Mouse (Mus musculus) cortical plate, adult 2 months (tissue): ENCODE data around the gene Cnpy4. TPM values are rescaled to one million over a fixed set of nuclear protein-coding genes. Genes with fewer than 3 reads are reported as not detected.

Experiments
- H3K27ac ChIP-seq: fragments of 200-500 bp; 2 replicates; pipeline ENCODE4 v1.5.1; 2012; ENCODE audit warnings: low read length, control low read depth, inconsistent platforms; ENCODE audit not compliant: insufficient read depth
- H3K4me1 ChIP-seq: fragments of 200-500 bp; 2 replicates; pipeline ENCODE4 v1.6.1; 2011; ENCODE audit warnings: low read length; ENCODE audit not compliant: control insufficient read depth, insufficient read depth
- H3K4me3 ChIP-seq: fragments of 200-500 bp; 2 replicates; pipeline ENCODE4 v1.5.1; 2011; ENCODE audit warnings: mild to moderate bottlenecking, low read length, control low read depth; ENCODE audit not compliant: insufficient read depth
- CTCF ChIP-seq: fragments of 200-500 bp; IDR thresholded peaks from 2 replicates; pipeline ENCODE4 v1.5.1; 2011; ENCODE audit warnings: mild to moderate bottlenecking, control low read depth, low read length; ENCODE audit not compliant: insufficient read depth; ENCODE audit errors: extremely low read depth
- POLR2A ChIP-seq: fragments of 200-500 bp; IDR thresholded peaks from 2 replicates; pipeline ENCODE4 v1.6.1; 2011; ENCODE audit warnings: mild to moderate bottlenecking, low read length, control low read depth; ENCODE audit not compliant: insufficient read depth; ENCODE audit errors: extremely low read depth
- polyA plus RNA-seq: library from polyadenylated mRNA; depleted of rRNA; stranded (reverse); fragments of >200 nt; gene quantifications from 2 replicates; pipeline ENCODE4 v1.2.3, GENCODE M21; 2012

Gene Cnpy4
- polyA plus RNA-seq, 1 experiment, result 13.3 TPM

- no peak for TF ChIP-seq POLR2A
- TF ChIP-seq CTCF, result no peak
- H3K4me3 ChIP-seq, result no peak overlapping the region
- no peaks in the 10 kb centered on the region for H3K4me1 ChIP-seq
- no peak overlapping the region for H3K27ac ChIP-seq
Observed at GRCm38 (mm10) chr5:138163610-138164009, 23.7 kb upstream of the Cnpy4 start.

GRCm38 (mm10) chr5:138165594-138165993, 21.7 kb upstream of the Cnpy4 start:
- TF ChIP-seq POLR2A (no peak), CTCF (no peak)
- Histone ChIP-seq H3K4me3 (no peak overlapping the region), H3K4me1 (no peaks in the 10 kb centered on the region), H3K27ac (no peak overlapping the region)

- no peaks in the 10 kb centered on the region for H3K4me1 ChIP-seq
- peak overlapping the region; percentile 87 for H3K27ac ChIP-seq
- TF ChIP-seq POLR2A (peak; percentile 2; the same call in 1 of the 2 replicates), CTCF (no peak)
- H3K4me3 ChIP-seq, result peak overlapping the region; percentile 68
Observed at GRCm38 (mm10) chr5:138170936-138171561, 16.2 kb upstream of the Cnpy4 start.

- no peaks in the 10 kb centered on the region for H3K4me1 ChIP-seq
- H3K27ac ChIP-seq, result peak within 1 kb of the TSS; percentile 87
- peak within 1 kb of the TSS; percentile 68 for H3K4me3 ChIP-seq
- TF ChIP-seq POLR2A, result 0 out of 2 replicates have a peak, but pooled peaks have one; percentile 31
- TF ChIP-seq CTCF, result no peak
Observed at GRCm38 (mm10) chr5:138171695-138172491, 15.4 kb upstream of the Cnpy4 start, which contains the start of the genes Ap4m1 and Mcm7. Gene Ap4m1 (plus strand): TSS chr5:138172002. Gene Mcm7 (minus strand): TSS chr5:138172422.

GRCm38 (mm10) chr5:138173217-138173616, 14.1 kb upstream of the Cnpy4 start:
- no peak overlapping the region for H3K27ac ChIP-seq
- H3K4me1 ChIP-seq, result no peaks in the 10 kb centered on the region
- TF ChIP-seq CTCF (no peak), POLR2A (no peak)
- H3K4me3 ChIP-seq, result no peak overlapping the region

GRCm38 (mm10) chr5:138187661-138188306, 499 bp downstream of the Cnpy4 start:
- 0 out of 2 replicates have a peak, but pooled peaks have one; percentile 18 for TF ChIP-seq POLR2A
- TF ChIP-seq CTCF, result no peak
- no peaks in the 10 kb centered on the region for H3K4me1 ChIP-seq
- peak overlapping the region; percentile 65 for H3K27ac ChIP-seq
- H3K4me3 ChIP-seq, result peak overlapping the region; percentile 71

- H3K4me1 ChIP-seq, result no peaks in the 10 kb centered on the region; the same call in 1 of the 2 replicates
- H3K4me3 ChIP-seq, result peak within 1 kb of the TSS; percentile 75
- TF ChIP-seq CTCF (no peak), POLR2A (peak; percentile 81)
- peak within 1 kb of the TSS; percentile 68 for H3K27ac ChIP-seq
Observed at GRCm38 (mm10) chr5:138193771-138194727, 6.8 kb downstream of the Cnpy4 start, which contains the start of gene Mblac1. Gene Mblac1 (plus strand): TSS chr5:138194314.

- Histone ChIP-seq H3K4me1 (no peaks in the 10 kb centered on the region; the same call in 1 of the 2 replicates), H3K27ac (peak overlapping the region; percentile 68), H3K4me3 (peak overlapping the region; percentile 75)
- TF ChIP-seq CTCF (no peak), POLR2A (no peak)
Observed at GRCm38 (mm10) chr5:138194755-138195345, 7.6 kb downstream of the Cnpy4 start.

GRCm38 (mm10) chr5:138195463-138195862, 8.2 kb downstream of the Cnpy4 start:
- TF ChIP-seq POLR2A (no peak), CTCF (no peak)
- H3K27ac ChIP-seq, result no peak overlapping the region
- no peaks in the 10 kb centered on the region; the same call in 1 of the 2 replicates for H3K4me1 ChIP-seq
- H3K4me3 ChIP-seq, result peak overlapping the region; percentile 75
